Mouse (Mus musculus): ENCODE measurements around the gene Ncbp3. TPM values are rescaled to one million over a fixed set of nuclear protein-coding genes. Genes with fewer than 3 reads are reported as not detected.

The Ncbp3 gene
- polyA plus RNA-seq, 1 experiment from 2014 or later, result 4.9 TPM

DNA sequence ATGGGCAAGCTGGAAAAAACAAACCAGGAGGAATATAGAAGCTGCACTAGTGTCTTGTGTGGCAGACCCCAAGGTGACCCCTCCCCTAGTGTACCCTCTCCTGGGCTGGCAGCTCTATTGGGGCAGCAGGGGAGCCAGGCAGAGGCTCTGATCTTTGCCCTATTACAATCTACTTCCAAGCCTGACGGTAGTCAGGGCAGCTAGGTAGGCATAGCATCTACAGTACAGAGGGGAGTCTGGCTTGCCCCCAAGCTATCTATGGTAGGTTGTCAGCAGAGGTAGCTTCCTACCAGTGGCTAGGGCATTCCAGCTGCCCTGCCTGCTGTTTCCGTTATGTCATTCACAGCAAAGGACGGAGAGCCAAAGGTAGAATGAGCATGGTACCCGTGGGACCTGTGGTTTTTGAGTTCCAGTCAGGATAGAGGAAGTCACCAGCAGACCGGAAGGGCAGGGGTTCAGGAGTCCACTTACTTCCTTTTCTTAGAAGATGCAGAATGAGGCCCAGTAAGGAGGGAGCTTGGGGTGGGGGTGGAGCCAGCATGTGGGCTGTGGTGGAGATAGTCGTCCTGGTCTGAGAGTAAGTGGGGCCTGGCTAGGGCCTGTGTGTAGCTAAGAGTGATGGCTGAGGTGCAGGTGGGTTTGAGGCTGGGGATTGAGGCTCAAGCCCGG lies 23.2 kb upstream of the Ncbp3 start:
- Histone ChIP-seq H3K27ac (replicated peaks) (peak overlapping the region; percentile 73), H3K4me2 (replicated peaks; ENCODE audit: low read depth) (no peak overlapping the region), H3K27me3 (ENCODE audit: control insufficient read depth, insufficient read depth, low read length) (no peaks in the 10 kb centered on the region), H3K36me3 (ENCODE audit: control insufficient read depth, insufficient read depth, low read length) (no peaks in the 10 kb centered on the region), H3K4me1 (replicated peaks; ENCODE audit: control insufficient read depth, insufficient read depth) (peaks cover 18% of the 10 kb centered on the region), H3K9me3 (ENCODE audit: control insufficient read depth, low read length) (no peaks in the 10 kb centered on the region), H3K9ac (ENCODE audit: low read length) (no peak overlapping the region), H3K4me3 (ENCODE audit: low read depth, low read length) (no peak overlapping the region)
- 51% methylated on average over 7 of the region's 7 CpGs for WGBS
- TF ChIP-seq EP300 (optimal IDR thresholded peaks at IDR 0.05), result no peak
- no peak for TF ChIP-seq CTCF (IDR thresholded peaks at IDR 0.05; ENCODE audit: low read depth)
- DNase-seq (ENCODE audit: low spot score), result peak; percentile 44
- ATAC-seq (ENCODE audit: low FRiP score, low TSS enrichment), result peak; percentile 27; the same call in 1 of the 2 replicates

DNA sequence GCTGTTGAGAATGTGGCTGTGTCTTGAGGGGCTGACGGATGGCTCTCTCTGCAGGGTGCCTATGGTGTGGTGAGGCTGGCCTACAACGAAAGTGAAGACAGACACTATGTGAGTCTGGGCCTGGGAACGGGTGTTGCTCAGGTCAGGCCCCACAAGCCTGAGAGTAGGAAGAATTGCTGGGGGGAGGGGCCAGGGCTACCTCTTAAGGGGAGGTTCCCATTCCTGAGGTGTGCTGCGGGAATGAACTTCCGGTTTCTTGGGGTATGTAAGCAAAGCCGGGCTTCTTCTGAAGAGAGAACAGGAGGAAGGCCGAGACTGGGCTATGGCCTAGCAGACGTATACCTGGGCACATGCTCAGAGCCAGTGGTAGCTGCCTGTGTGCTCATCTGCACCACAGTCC lies 20.6 kb upstream of the Ncbp3 start:
- TF ChIP-seq EP300 (optimal IDR thresholded peaks at IDR 0.05) (no peak), CTCF (IDR thresholded peaks at IDR 0.05; ENCODE audit: low read depth) (no peak)
- ATAC-seq (ENCODE audit: low FRiP score, low TSS enrichment), result peak; percentile 51
- H3K4me3 ChIP-seq (ENCODE audit: low read depth, low read length), result no peak overlapping the region
- no peaks in the 10 kb centered on the region for H3K36me3 ChIP-seq (ENCODE audit: control insufficient read depth, insufficient read depth, low read length)
- H3K4me1 ChIP-seq (replicated peaks; ENCODE audit: control insufficient read depth, insufficient read depth), result peaks cover 19% of the 10 kb centered on the region
- no peaks in the 10 kb centered on the region for H3K27me3 ChIP-seq (ENCODE audit: control insufficient read depth, insufficient read depth, low read length)
- H3K9me3 ChIP-seq (ENCODE audit: control insufficient read depth, low read length), result no peaks in the 10 kb centered on the region
- peak; percentile 75 for DNase-seq (ENCODE audit: low spot score)
- 44% methylated on average over 8 of the region's 8 CpGs for WGBS
- no peak overlapping the region for H3K4me2 ChIP-seq (replicated peaks; ENCODE audit: low read depth)
- no peak overlapping the region for H3K27ac ChIP-seq (replicated peaks)
- H3K9ac ChIP-seq (ENCODE audit: low read length), result no peak overlapping the region

DNA sequence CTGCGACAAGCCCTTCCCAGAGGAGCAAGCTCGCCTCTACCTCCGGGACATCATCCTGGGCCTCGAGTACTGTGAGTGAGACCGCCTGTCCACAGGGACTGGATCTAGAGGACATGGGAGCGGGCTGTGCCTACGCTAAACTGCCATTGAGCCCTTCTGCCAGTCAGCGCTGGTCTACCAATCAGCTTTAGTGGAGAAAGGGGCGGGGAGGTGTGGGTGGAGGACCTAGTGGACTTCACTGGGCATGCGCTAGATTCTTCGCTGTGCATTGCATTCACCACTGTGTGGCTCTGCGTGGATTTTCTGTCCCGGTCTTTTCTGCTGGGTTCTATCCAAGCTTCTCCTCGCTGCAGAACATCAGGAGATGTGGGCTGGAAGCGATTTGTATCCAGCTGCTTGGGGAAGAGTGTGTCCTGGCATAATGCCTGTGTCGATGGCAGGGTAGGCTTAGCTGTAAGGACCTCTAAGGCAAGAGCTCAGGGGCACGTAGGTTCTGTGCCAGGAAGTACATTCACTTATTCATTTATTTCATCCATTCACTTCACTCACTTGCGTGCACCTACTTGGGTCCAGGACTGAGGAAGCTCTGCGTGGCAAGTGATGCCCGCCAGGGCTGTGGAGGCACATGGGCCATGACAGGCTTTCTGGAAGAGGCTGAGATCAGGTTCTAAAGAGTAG lies 16.6 kb upstream of the Ncbp3 start:
- H3K27ac ChIP-seq (replicated peaks), result peak overlapping the region; percentile 69; the same call in 1 of the 2 replicates
- DNase-seq (ENCODE audit: low spot score) (peak; percentile 88), ATAC-seq (ENCODE audit: low FRiP score, low TSS enrichment) (peak; percentile 90)
- H3K4me2 ChIP-seq (replicated peaks; ENCODE audit: low read depth), result peak overlapping the region; percentile 57
- no peaks in the 10 kb centered on the region for H3K9me3 ChIP-seq (ENCODE audit: control insufficient read depth, low read length)
- peak overlapping the region; percentile 19; the same call in 1 of the 2 replicates for H3K4me3 ChIP-seq (ENCODE audit: low read depth, low read length)
- peak overlapping the region; percentile 55 for H3K9ac ChIP-seq (ENCODE audit: low read length)
- H3K27me3 ChIP-seq (ENCODE audit: control insufficient read depth, insufficient read depth, low read length), result no peaks in the 10 kb centered on the region
- 18% methylated on average over 20 of the region's 20 CpGs for WGBS
- TF ChIP-seq EP300 (optimal IDR thresholded peaks at IDR 0.05), result no peak
- TF ChIP-seq CTCF (IDR thresholded peaks at IDR 0.05; ENCODE audit: low read depth), result peak; percentile 46
- H3K36me3 ChIP-seq (ENCODE audit: control insufficient read depth, insufficient read depth, low read length), result no peaks in the 10 kb centered on the region
- peaks cover 4% of the 10 kb centered on the region; the same call in 1 of the 2 replicates for H3K4me1 ChIP-seq (replicated peaks; ENCODE audit: control insufficient read depth, insufficient read depth)

DNA sequence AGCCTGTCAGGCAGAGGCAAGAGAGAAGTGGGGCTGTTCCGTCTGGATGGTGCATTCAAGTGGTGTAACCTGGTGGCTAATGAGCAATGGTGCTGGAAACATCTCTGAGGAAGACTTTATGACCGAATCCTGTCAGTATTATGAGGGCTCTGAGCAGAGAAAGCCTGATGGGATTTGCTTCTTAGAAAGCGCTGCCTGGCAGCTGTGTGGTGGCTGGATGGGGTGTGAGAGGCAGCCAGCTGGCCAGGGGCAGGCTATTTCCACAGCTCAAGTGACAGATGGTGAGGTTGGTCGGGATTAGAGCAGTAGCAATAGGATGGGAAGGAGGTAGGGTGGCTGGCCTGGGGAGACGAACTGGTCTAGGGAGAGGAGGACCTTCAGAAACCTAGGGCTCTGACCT lies 16.0 kb upstream of the Ncbp3 start:
- 70% methylated on average over 5 of the region's 5 CpGs for WGBS
- Histone ChIP-seq H3K4me3 (ENCODE audit: low read depth, low read length) (no peak overlapping the region), H3K4me1 (replicated peaks; ENCODE audit: control insufficient read depth, insufficient read depth) (peaks cover 4% of the 10 kb centered on the region; the same call in 1 of the 2 replicates), H3K9me3 (ENCODE audit: control insufficient read depth, low read length) (no peaks in the 10 kb centered on the region), H3K27me3 (ENCODE audit: control insufficient read depth, insufficient read depth, low read length) (no peaks in the 10 kb centered on the region), H3K9ac (ENCODE audit: low read length) (no peak overlapping the region), H3K36me3 (ENCODE audit: control insufficient read depth, insufficient read depth, low read length) (no peaks in the 10 kb centered on the region), H3K4me2 (replicated peaks; ENCODE audit: low read depth) (peak overlapping the region; percentile 57; the same call in 1 of the 2 replicates), H3K27ac (replicated peaks) (0 out of 2 replicates have a peak overlapping the region, but pooled peaks have one; percentile 25)
- DNase-seq (ENCODE audit: low spot score), result no peak
- ATAC-seq (ENCODE audit: low FRiP score, low TSS enrichment), result no peak
- no peak for TF ChIP-seq EP300 (optimal IDR thresholded peaks at IDR 0.05)
- TF ChIP-seq CTCF (IDR thresholded peaks at IDR 0.05; ENCODE audit: low read depth), result no peak

DNA sequence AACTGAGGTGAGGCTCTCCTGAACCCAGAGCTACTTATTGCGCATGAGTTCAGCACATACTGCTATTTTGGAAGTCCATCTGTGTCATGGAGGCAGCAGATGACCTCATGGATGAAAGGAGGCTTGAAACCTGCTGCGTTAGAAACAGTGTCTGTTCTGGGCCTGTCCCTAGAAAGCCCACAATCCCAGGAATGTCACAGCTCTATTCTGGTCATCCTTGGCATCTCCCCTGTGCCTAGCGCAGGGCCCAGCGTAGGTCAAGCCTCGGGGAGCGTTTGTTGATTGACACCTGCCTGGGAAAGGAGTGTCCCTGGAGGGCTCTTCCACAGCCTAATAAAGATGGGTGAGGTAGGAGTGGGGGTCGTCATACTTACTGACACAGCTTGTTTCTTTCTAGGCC lies 11.5 kb upstream of the Ncbp3 start:
- no peak overlapping the region for H3K9ac ChIP-seq (ENCODE audit: low read length)
- DNase-seq (ENCODE audit: low spot score), result no peak
- no peak overlapping the region for H3K4me3 ChIP-seq (ENCODE audit: low read depth, low read length)
- H3K9me3 ChIP-seq (ENCODE audit: control insufficient read depth, low read length), result no peaks in the 10 kb centered on the region
- no peak for TF ChIP-seq EP300 (optimal IDR thresholded peaks at IDR 0.05)
- no peak for TF ChIP-seq CTCF (IDR thresholded peaks at IDR 0.05; ENCODE audit: low read depth)
- no peak overlapping the region for H3K4me2 ChIP-seq (replicated peaks; ENCODE audit: low read depth)
- peaks cover 4% of the 10 kb centered on the region; the same call in 1 of the 2 replicates for H3K4me1 ChIP-seq (replicated peaks; ENCODE audit: control insufficient read depth, insufficient read depth)
- H3K27me3 ChIP-seq (ENCODE audit: control insufficient read depth, insufficient read depth, low read length), result no peaks in the 10 kb centered on the region
- peaks cover 5% of the 10 kb centered on the region; the same call in 1 of the 2 replicates for H3K36me3 ChIP-seq (ENCODE audit: control insufficient read depth, insufficient read depth, low read length)
- WGBS, result 82% methylated on average over 7 of the region's 7 CpGs
- no peak for ATAC-seq (ENCODE audit: low FRiP score, low TSS enrichment)
- no peak overlapping the region for H3K27ac ChIP-seq (replicated peaks)

DNA sequence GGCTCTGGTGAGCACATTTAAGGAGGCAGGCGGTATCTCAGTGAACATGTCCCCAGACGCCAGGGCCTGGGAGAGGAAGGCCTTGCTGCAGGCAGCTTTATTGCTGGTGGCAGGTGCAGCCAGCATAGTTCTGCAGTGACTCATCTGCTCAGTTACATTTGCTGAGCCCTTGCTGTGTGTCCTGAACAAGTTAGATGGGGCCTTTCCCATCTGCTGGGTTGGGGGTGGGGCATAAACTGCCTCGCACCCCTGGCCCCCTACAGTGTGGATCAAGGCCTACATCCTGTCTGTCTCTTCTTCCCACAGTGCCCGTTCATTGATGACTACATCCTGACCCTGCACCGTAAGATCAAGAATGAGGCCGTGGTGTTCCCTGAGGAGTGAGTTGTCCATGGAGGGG lies 10.7 kb upstream of the Ncbp3 start:
- Histone ChIP-seq H3K9ac (ENCODE audit: low read length) (no peak overlapping the region), H3K9me3 (ENCODE audit: control insufficient read depth, low read length) (no peaks in the 10 kb centered on the region), H3K4me2 (replicated peaks; ENCODE audit: low read depth) (no peak overlapping the region), H3K4me1 (replicated peaks; ENCODE audit: control insufficient read depth, insufficient read depth) (no peaks in the 10 kb centered on the region), H3K27me3 (ENCODE audit: control insufficient read depth, insufficient read depth, low read length) (no peaks in the 10 kb centered on the region), H3K36me3 (ENCODE audit: control insufficient read depth, insufficient read depth, low read length) (peaks cover 5% of the 10 kb centered on the region; the same call in 1 of the 2 replicates), H3K4me3 (ENCODE audit: low read depth, low read length) (no peak overlapping the region), H3K27ac (replicated peaks) (no peak overlapping the region)
- WGBS, result 56% methylated on average over 6 of the region's 6 CpGs
- ATAC-seq (ENCODE audit: low FRiP score, low TSS enrichment) (no peak; the same call in 1 of the 2 replicates), DNase-seq (ENCODE audit: low spot score) (no peak)
- no peak for TF ChIP-seq EP300 (optimal IDR thresholded peaks at IDR 0.05)
- no peak for TF ChIP-seq CTCF (IDR thresholded peaks at IDR 0.05; ENCODE audit: low read depth)
